Mouse (Mus musculus): ENCODE measurements around the gene Ugt8a. TPM values are rescaled to one million over a fixed set of nuclear protein-coding genes. Genes with fewer than 3 reads are reported as not detected.

The Ugt8a gene
- total RNA-seq, 2 experiments from 2014 or later = 0.60 to 0.77 TPM

- ATAC-seq (replicated peaks; ENCODE audit: low FRiP score, poor library complexity, severe bottlenecking) = no peak
Measured at GRCm38 (mm10) chr3:125881835-125882234, 56.6 kb downstream of the Ugt8a start.

GRCm38 (mm10) chr3:125874371-125874770, 64.0 kb downstream of the Ugt8a start:
- no peak for ATAC-seq (replicated peaks; ENCODE audit: low FRiP score, poor library complexity, severe bottlenecking)

- no peak for ATAC-seq (replicated peaks; ENCODE audit: low FRiP score, poor library complexity, severe bottlenecking)
Measured at GRCm38 (mm10) chr3:125869873-125870272, 68.5 kb downstream of the Ugt8a start.

GRCm38 (mm10) chr3:125861601-125862000, 76.8 kb downstream of the Ugt8a start:
- no peak for ATAC-seq (replicated peaks; ENCODE audit: low FRiP score, poor library complexity, severe bottlenecking)

- no peak for ATAC-seq (replicated peaks; ENCODE audit: low FRiP score, poor library complexity, severe bottlenecking)
Measured at GRCm38 (mm10) chr3:125849163-125849872, 89.1 kb downstream of the Ugt8a start.

GRCm38 (mm10) chr3:125828051-125828450, 110.4 kb downstream of the Ugt8a start:
- ATAC-seq (replicated peaks; ENCODE audit: low FRiP score, poor library complexity, severe bottlenecking) = no peak

- ATAC-seq (replicated peaks; ENCODE audit: low FRiP score, poor library complexity, severe bottlenecking) = no peak
Measured at GRCm38 (mm10) chr3:125827256-125827655, 111.2 kb downstream of the Ugt8a start.

- ATAC-seq (replicated peaks; ENCODE audit: low FRiP score, poor library complexity, severe bottlenecking) = no peak
Measured at GRCm38 (mm10) chr3:125819741-125820140, 118.7 kb downstream of the Ugt8a start.

Data from erythroblast, adult 5-6 weeks (primary cell).